Mouse (Mus musculus) c-Kit-positive CD71-positive TER-119-negative erythroid progenitor cells, embryonic 14.5 days (primary cell): ENCODE data around the gene Smap2.

ENCODE experiments used
- DNase-seq: peaks from one replicate; pipeline ENCODE4 v3.0.0-alpha.2; 2013; ENCODE audit warnings: low read depth

Smap2 gene

DNA sequence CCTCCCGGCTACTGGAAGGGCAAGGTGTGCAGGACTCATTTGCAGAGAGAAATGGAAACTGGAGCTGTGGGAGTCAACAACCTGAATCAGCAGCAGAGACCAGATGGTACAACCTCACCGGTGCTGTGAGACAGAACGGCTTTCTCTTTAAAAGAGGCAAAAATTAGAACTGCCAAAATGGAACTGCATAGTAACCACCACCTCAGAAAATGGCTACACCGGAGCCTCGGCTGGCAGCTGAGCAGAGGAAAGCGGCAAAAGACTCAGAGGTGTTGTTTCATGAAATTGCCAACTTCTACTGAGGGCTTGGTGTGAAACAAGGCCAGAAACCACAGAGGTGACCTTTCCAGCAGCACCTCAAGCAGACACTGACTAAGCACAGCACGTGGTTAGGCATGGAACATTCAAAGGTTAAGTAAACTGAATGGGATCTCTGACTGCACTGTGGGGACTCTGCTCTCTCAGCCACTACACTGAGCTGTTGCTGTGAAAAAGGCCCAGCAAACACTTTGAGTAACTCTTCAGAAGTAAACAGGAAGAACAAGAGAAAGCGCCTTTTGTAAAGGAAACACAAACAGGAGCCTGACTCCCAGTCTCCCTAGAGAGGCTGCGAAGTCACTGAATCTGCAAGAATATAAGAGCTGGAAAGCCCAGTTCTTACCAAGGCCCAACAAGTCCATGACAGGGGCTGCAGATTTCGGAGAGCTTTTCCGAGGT, 42.2 kb downstream of the Smap2 start:
- no peak for DNase-seq

GRCm38 (mm10) chr4:120971842-120972241, 45.2 kb downstream of the Smap2 start:
- no peak for DNase-seq

DNA sequence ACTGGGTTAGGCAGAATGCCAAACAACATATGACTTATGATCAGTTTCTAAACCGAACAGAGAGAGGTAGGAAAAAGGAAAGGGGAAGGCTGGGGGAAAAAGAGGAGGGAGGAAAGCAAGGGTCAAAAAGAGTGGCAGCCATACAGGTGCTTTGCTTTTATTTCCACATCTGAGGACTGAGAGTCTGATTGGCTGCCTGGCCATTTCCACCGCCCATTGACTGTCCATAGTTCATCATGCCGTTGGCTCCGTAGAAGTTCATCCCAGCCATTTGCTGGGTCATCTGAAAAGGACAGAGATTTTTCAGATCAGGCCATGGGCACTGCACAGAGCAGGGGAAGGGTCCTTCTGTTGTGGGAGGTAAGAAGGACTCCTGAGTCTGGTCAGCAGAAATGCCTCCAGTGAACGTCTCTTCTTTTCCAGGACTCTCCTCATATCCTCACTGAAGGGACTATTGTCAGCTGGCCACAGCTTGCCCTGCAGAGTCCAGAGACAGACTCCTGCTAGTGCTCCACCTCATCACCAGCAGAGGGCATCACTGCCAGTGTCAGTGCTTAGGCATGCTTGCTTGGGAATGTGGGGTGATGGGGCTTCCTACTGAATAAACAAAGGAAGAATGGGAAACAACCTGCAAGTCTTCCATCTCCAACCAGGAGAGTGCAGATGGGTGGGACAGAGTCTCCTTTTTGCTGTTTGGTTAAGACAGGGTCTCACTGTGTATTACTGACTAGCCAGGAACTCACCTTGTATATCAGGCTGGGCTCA, 47.5 kb downstream of the Smap2 start:
- no peak for DNase-seq

DNA sequence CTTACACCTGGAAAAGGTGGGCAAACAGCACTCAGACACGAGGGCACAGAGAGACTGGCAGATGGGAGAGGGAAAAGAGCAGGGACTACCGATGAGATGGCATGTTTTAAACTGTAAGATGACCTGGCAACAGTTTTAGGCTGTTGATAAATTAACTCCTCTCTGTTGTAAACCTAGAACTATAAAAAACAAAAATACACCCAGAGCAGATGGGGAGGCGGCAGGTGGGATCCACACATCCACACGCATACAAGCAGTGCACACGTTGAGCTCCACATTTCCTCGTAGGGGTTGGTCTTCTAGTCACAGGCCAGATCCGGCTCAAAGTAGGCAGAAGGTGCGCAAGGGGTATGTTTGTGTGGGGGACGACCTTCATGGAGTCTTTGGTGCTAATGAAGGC, 48.6 kb downstream of the Smap2 start:
- no peak for DNase-seq

DNA sequence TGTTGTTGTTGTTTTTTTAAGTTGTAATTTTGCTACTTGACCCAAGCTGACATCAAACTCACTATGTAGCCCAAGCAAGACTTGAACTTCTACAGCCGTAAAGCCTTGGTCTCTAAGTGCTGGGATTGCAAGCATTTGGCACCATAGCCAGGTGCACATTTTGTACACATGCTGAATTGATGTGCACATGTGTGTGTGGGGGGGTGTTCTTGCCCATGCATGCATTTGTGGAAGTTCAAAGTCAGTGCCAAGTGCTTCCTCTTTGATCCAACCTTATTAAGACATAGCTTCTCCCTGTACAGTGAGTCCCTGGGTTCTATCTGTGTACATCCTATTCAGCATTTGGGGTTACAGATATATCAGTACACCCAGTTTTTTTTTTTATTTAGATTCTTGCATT, 61.5 kb downstream of the Smap2 start:
- DNase-seq, result no peak

DNA sequence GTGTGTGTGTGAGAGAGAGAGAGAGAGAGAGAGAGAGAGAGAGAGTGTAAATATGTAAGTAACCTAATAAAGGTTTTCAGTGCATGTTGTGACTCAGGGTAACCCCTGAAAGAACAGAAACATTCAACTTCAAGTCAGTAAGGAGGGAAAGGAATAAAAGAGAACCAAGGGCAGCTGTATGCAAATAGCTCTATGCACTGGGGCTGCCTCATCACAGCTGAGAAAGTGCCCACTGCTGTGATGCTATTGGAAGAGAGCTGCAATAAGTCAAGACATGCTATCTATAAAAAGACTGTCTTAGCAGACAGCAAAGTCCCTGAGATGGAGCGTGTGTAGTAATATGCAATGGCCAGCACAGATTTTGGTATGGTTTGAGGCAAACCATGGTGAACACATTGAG, 63.4 kb downstream of the Smap2 start:
- DNase-seq, result no peak

DNA sequence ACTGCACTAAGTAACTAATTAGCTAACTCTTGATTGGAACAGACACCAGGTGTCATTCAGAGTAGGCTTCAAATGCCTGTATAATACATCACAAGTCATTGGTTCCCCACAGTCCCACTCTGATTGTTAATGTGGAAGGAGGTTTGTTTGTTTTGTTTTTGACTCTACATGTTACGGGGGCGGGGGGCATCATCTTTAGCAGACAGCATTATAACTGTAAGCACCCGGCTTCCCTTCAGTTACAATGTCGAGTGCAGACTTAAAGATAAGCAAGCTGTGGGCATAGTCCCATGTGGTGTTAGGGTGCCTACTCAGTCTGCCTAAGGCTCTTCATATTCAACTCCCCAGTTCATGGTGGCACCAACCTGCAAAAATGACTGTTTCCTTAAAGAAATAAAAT, 64.0 kb downstream of the Smap2 start:
- peak; percentile 44 for DNase-seq

GRCm38 (mm10) chr4:120952163-120952562, 64.9 kb downstream of the Smap2 start:
- peak; percentile 31 for DNase-seq

DNA sequence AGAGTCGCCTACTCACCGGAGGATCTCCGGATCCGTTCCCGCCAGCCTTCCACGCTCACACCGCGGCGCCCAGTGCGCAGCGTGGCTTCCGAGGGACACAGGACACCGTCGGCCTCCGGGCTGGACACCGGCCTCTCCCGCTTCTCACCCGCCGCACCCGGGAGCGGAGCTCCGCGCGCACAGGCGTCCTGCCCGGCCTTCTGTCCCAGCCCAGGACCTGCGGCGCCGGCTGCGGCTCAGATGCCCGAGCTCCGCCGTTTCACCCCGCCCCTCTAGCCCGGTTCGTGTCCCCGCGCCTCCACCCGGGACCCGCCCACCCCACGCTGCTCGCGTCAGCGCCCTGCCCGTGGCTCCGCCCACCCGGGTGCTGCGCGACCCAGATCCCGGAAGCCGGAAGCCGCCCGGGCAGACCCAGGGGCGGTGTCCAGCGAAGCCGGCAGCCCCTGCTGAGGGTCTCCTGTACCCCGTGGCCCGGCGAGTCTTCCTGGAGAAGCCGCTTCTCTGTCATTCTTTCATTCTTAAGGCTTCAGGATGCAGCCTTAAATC, 65.5 kb downstream of the Smap2 start, which contains the start of gene Zfp69:
Gene Zfp69, minus strand, starts transcription at position 272 of the 546 bp plus-strand sequence.
- peak; percentile 80 for DNase-seq

DNA sequence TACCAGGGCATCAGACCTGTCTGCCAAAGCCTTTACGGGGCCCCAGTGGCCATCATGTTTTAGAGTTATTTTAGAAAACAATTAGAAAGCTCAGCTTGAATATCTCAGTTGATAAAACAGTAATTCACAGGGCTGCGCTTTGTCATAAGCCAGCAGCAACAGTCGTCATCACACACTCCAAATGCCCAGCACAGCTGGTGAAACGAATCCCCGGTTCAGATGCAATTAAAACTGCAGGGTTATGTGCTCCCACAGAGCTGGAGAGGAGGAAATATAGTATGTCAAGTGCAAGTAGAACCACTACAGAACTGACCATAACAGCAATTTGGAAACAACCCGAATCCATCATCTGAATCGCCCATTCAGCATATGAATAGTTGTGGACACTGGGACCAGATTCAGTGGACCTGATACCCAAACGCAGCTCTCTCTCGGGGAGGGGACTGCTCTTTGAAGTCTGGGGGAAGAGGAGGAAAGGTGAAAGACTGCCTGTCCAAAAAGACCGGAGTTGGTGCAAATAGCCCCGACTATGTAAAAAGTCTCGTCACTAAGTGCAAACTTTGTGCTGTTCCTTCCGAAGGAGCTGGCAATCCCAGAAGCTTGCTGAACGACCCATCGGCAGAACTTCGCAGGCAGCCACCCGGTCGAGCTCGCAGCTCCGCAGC, 66.2 kb downstream of the Smap2 start:
- no peak for DNase-seq

GRCm38 (mm10) chr4:120948938-120949337, 68.1 kb downstream of the Smap2 start:
- no peak for DNase-seq

- no peak for DNase-seq
These were observed 82.0 kb downstream of the Smap2 start for GRCm38 (mm10) chr4:120935006-120935405.

- no peak for DNase-seq
These were observed 86.3 kb downstream of the Smap2 start for GRCm38 (mm10) chr4:120930736-120931135.

GRCm38 (mm10) chr4:120928686-120929085, 88.4 kb downstream of the Smap2 start:
- DNase-seq, result no peak

DNA sequence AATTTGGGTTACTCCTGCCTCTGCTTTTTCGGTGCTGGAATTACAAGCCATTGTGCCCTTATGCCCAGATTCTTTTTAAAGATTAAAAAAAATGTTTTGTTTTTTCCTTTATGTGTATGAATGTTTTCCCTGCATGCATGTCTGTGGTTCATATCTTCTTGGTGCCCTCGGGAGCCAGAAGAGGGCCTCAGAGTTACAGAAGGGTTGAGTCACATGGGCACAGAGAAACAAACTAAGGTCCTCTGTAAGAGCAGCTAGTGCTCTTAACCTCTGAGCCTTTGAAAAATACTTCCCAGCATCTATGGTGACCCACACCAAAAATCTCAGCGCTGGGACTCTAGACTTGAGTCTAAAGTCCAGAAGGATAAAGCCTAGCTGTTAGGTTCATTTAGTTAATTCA, 91.7 kb downstream of the Smap2 start:
- peak; percentile 67 for DNase-seq

- DNase-seq, result peak; percentile 90
These were observed 92.3 kb downstream of the Smap2 start, which contains the start of gene Exo5 for GRCm38 (mm10) chr4:120924554-120925299. Exo5 (minus strand) TSS chr4:120925017.

- no peak for DNase-seq
These were observed 95.6 kb downstream of the Smap2 start for GRCm38 (mm10) chr4:120921461-120921860.
